Mouse (Mus musculus): Measurements from ENCODE around the gene Itpripl2.
A peak's percentile ranks its signal among the peaks of the same experiment; 100 is the strongest.

The Itpripl2 gene

GRCm38 (mm10) chr7:118488060-118488664, 3.6 kb downstream of the Itpripl2 start:
- no peak for DNase-seq (ENCODE audit: low spot score in 2 of 2)

- DNase-seq (ENCODE audit: low spot score in 2 of 2) = no peak
Observed at GRCm38 (mm10) chr7:118486917-118487316, 4.9 kb downstream of the Itpripl2 start.

GRCm38 (mm10) chr7:118483996-118484395, 7.8 kb downstream of the Itpripl2 start:
- DNase-seq (ENCODE audit: low spot score in 2 of 2) = no peak

GRCm38 (mm10) chr7:118482001-118482400, 9.8 kb downstream of the Itpripl2 start:
- DNase-seq (ENCODE audit: low spot score in 2 of 2) = no peak

- no peak for DNase-seq (ENCODE audit: low spot score in 2 of 2)
Observed at GRCm38 (mm10) chr7:118481047-118481810, 10.5 kb downstream of the Itpripl2 start.

GRCm38 (mm10) chr7:118480160-118480709, 11.5 kb downstream of the Itpripl2 start:
- no peak for DNase-seq (ENCODE audit: low spot score in 2 of 2)

- DNase-seq (ENCODE audit: low spot score in 2 of 2) = no peak
Observed at GRCm38 (mm10) chr7:118478835-118479312, 12.9 kb downstream of the Itpripl2 start.

- no peak for DNase-seq (ENCODE audit: low spot score in 2 of 2)
Observed at GRCm38 (mm10) chr7:118476428-118476827, 15.3 kb downstream of the Itpripl2 start.

- no peak for DNase-seq (ENCODE audit: low spot score in 2 of 2)
Observed at GRCm38 (mm10) chr7:118475008-118475705, 16.6 kb downstream of the Itpripl2 start.

GRCm38 (mm10) chr7:118472886-118473285, 18.9 kb downstream of the Itpripl2 start:
- no peak for DNase-seq (ENCODE audit: low spot score in 2 of 2)

GRCm38 (mm10) chr7:118468060-118468459, 23.7 kb downstream of the Itpripl2 start:
- DNase-seq (ENCODE audit: low spot score in 2 of 2) = no peak

- DNase-seq (ENCODE audit: low spot score in 2 of 2) = no peak
Observed at GRCm38 (mm10) chr7:118464432-118464831, 27.3 kb downstream of the Itpripl2 start.

- no peak for DNase-seq (ENCODE audit: low spot score in 2 of 2)
Observed at GRCm38 (mm10) chr7:118462818-118463762, 28.7 kb downstream of the Itpripl2 start.

GRCm38 (mm10) chr7:118461400-118462136, 30.2 kb downstream of the Itpripl2 start:
- no peak for DNase-seq (ENCODE audit: low spot score in 2 of 2)

GRCm38 (mm10) chr7:118453722-118454121, 38.1 kb downstream of the Itpripl2 start:
- DNase-seq (ENCODE audit: low spot score in 2 of 2) = no peak

- no peak for DNase-seq (ENCODE audit: low spot score in 2 of 2)
Observed at GRCm38 (mm10) chr7:118452940-118453339, 38.8 kb downstream of the Itpripl2 start.

GRCm38 (mm10) chr7:118448134-118448967, 43.4 kb downstream of the Itpripl2 start, which contains the start of gene Syt17:
Gene Syt17, minus strand, starts transcription at chr7:118448222.
- peak; percentile 44 to 48 for DNase-seq (ENCODE audit: low spot score in 2 of 2)

GRCm38 (mm10) chr7:118447291-118448133, 44.3 kb downstream of the Itpripl2 start:
- no peak for DNase-seq (ENCODE audit: low spot score in 2 of 2)
